Mouse (Mus musculus) testis, adult 2 months (tissue): Measurements from ENCODE around the gene Clcn3.

Experiments
- CTCF ChIP-seq: fragments of 200-500 bp; IDR thresholded peaks from 2 replicates; pipeline ENCODE4 v1.5.1; 2012; ENCODE audit warnings: low read depth, mild to moderate bottlenecking, inconsistent platforms, low read length, moderate library complexity; ENCODE audit not compliant: control insufficient read depth, insufficient read depth, insufficient replicate concordance
- POLR2A ChIP-seq: fragments of 200-500 bp; IDR thresholded peaks from 2 replicates; pipeline ENCODE4 v1.6.1; 2012; ENCODE audit warnings: low read depth, mild to moderate bottlenecking, inconsistent platforms, low read length, moderate library complexity; ENCODE audit not compliant: control insufficient read depth

DNA sequence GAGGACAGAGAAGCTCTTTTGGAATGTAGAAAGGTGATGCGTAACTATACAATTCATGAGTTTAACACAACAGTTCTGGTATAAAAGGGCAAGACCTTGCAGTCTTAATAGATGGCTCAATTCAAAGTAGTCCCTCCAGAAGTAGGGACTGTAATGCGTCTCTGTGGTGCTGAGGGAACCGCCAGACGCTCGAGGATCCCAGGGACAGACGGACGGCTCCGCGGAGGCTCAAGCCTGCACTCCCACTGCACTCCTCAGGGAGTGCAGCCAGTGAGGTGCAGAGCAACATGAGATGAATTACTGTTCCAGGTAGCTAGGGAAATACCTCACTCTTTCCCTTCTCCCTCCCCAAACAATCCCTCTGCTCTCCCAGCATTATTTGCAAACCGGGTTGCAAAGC lies 70.5 kb downstream of the Clcn3 start:
- TF ChIP-seq POLR2A (no peak), CTCF (no peak)
